Mouse (Mus musculus): ENCODE results near the gene Kmt5b.

Gene Kmt5b

DNA sequence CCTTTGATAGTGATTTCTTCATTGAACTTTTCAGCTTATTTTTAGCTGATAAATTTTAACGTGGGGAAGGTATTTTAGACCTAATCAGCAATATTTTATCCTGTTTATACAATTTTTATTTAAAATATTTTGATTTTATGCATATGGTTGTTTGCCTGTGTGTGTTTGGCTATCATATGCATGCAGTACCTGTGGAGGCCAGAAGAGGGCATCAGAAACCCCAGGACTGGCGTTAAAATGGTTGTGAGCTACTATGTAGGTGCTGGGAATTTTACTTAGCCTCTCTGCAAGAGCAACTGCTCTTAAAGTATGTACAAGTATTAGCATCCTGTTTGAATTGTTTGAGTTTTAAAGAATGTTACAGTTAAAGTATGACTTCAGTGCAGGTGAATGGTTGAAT lies 97.7 kb downstream of the Kmt5b start:
- in situ Hi-C loops (cut with MboI; ENCODE audit: low sequenced_read_pairs): no loop called here

Measured in CH12F3 (cell line).